Mouse (Mus musculus): Measurements from ENCODE around the gene Dact1. TPM values are rescaled to one million over a fixed set of nuclear protein-coding genes. Genes with fewer than 3 reads are reported as not detected.

The Dact1 gene
- total RNA-seq, 2 experiments from 2014 or later, result 27.1 to 29.6 TPM

DNA sequence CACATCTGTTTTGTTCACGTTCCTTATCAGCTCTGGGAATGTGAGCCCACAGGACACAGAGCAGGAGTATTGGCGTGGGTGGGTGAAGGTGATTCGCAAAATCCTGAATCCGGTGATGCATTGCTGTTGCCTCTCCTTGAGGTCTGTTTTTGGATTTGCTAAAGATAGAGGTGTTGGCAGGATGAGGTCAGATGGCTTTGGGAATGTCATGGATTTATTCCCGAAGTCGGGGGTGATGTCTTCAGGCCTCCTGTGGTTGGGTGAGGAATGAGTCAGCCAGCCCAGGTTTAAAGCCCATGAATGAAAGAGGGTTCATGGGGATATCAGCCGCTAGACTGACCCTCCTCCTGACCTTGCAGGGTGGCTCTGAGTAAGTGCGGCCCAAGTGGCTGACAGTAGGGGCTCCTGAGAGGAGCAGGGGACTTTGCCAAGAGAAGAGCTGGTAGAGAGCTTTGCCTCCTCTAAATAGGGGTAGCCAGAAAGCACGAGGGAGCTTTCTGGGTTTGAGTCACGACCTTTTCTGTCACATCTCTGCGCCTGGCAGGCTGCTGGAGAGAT lies 27.4 kb downstream of the Dact1 start:
- DNase-seq (ENCODE audit: low spot score in 2 of 2), result no peak

GRCm38 (mm10) chr12:71337896-71338463 lies 28.3 kb downstream of the Dact1 start:
- DNase-seq (ENCODE audit: low spot score in 2 of 2), result no peak

GRCm38 (mm10) chr12:71339142-71339848 lies 29.6 kb downstream of the Dact1 start:
- DNase-seq (ENCODE audit: low spot score in 2 of 2), result no peak

- no peak for DNase-seq (ENCODE audit: low spot score in 2 of 2)
These were observed 32.7 kb downstream of the Dact1 start for GRCm38 (mm10) chr12:71342397-71342796.

- DNase-seq (ENCODE audit: low spot score in 2 of 2), result no peak
These were observed 35.8 kb downstream of the Dact1 start for GRCm38 (mm10) chr12:71345471-71345870.

DNA sequence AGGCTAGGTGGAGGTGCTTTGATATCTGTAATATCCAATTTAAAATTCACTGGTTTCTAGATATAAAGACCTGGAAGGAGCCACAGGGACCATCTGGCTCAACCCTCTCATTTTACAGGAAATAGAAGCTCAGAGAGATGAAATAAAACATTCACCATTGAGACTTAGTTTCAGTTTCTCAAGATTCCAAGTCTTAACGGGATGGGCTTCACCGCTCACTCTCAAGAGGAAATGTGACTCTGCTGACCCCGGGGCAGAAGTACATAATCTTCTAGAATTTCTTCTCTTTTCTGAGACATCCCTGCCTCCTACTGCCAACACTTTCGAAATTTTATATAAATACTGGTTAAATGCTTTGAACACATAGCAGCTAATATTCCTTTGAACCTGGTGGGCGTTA lies 36.4 kb downstream of the Dact1 start:
- DNase-seq (ENCODE audit: low spot score in 2 of 2), result no peak

DNA sequence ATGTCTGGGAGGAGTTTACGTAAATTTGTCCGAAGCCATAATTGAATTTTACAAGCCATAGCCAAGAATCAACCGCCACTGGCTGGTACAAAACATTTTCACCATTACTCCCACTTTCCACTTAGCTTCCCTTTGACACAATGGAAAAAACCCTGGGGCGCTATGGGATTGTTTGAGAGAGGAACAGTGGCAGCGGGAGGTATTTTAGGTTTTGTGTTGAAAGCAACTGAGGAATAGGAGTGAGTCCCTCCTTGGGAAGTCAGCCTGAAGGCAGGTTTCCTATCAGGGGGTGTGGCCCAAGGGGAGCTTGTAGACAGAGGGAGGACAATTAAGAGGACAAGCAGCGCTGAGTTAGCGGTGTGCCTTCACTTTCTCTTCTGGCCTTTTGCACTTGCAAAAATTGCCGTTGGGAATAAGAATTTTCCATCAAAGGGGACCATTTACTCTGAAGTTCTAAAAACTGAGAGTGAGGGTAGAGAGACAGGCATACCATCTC lies 38.8 kb downstream of the Dact1 start:
- no peak for DNase-seq (ENCODE audit: low spot score in 2 of 2)

GRCm38 (mm10) chr12:71350077-71350476 lies 40.4 kb downstream of the Dact1 start:
- DNase-seq (ENCODE audit: low spot score in 2 of 2), result no peak

DNA sequence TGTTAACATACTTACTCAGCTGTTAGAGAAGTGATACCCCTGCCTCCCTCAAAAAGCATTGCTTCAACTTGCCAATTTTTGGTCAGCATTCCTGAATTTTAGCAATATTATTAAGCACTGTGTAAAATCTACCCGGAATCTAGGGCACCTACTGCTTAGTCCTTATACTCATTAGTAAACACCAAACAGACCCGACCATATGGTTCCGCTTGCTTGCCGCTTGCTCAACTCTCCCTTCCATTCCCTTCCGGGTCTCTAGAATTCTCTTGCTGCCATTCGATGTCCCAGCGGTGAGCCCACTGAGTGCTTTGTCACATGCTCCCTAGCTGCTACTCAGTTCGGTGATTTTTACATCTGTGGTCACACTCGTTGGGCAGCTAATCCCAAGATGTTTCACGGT lies 45.0 kb downstream of the Dact1 start:
- DNase-seq (ENCODE audit: low spot score in 2 of 2), result no peak

DNA sequence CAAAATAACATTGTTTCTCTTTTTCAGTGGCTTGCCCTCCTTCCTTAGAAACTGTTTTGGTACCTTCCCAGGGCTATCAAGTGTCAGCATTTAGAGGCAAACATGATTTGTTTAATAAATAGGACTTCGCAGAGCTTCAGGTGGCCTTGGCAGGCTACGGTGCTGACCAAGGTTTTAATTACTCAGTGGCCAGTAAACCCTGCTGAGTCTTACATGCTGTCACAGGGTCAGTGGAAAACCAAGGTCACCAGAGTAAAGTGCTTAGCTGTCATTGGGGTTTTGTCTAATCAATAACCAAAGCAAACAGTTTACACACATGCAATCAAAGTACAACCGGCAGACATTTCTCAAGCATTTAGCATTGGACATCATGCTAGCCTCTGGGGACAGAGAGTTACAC lies 45.4 kb downstream of the Dact1 start:
- no peak for DNase-seq (ENCODE audit: low spot score in 2 of 2)

DNA sequence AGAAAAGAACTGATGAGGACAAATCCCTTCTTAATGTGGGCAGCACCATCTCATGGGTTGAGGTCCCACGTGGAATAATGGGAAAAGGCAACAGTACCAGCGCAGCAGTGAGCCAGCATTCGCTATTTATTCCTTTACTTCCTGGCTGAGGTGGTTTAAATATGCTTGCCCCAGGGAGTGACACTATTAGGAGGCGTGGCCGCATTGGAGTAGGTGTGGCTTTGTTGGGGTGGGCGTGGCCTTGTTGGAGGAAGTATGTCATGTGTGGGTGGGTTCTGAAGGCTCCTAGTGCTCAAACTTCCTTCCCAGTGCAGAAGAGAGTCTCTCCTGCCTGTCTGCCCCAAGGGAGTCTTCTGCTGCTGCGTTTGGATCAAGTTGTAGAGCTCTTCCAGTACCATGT lies 51.9 kb downstream of the Dact1 start:
- no peak for DNase-seq (ENCODE audit: low spot score in 2 of 2)

DNA sequence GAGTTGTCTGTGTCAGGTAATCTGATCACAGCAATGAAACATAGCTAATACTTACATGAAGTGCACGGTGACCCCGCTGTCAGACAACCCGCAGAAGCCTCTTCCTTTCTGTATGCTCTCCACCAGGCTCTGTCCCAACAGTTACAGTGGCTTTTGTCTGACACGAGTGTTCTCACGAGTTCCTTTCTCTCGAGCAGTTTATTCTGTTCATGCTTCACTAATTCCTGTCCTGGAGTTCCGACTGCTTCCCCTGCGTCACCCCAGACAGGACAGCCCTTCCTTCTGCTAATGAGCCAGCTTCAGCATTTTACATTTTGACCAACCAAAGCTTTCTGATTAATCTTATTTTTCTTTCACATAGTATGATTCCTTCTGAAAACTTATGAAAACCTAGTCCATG lies 52.7 kb downstream of the Dact1 start:
- no peak for DNase-seq (ENCODE audit: low spot score in 2 of 2)

GRCm38 (mm10) chr12:71364106-71364505 lies 54.4 kb downstream of the Dact1 start:
- no peak for DNase-seq (ENCODE audit: low spot score in 2 of 2)

GRCm38 (mm10) chr12:71364531-71364930 lies 54.8 kb downstream of the Dact1 start:
- DNase-seq (ENCODE audit: low spot score in 2 of 2), result no peak

- DNase-seq (ENCODE audit: low spot score in 2 of 2), result no peak
These were observed 55.5 kb downstream of the Dact1 start for GRCm38 (mm10) chr12:71365208-71365607.

- DNase-seq (ENCODE audit: low spot score in 2 of 2), result no peak
These were observed 56.5 kb downstream of the Dact1 start for GRCm38 (mm10) chr12:71366175-71366574.

DNA sequence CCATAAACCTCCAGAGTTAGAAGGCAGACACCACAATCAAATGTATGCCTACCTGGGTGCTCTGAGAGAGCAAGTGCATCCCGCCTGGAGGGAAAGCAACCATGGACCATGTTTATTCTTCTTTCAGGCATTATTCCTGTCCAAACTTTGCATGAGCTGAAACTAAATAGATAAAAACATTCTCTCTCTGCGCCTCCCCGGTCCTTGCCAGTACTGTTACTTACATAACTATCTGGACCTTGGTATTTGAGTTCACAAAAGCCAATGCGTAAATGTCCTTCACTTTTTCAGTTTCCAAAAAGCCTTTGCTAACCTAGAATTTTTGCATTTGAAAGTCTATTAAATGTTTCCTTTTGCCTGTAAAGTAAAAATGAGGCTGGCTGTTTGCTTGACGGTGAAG lies 58.9 kb downstream of the Dact1 start:
- DNase-seq (ENCODE audit: low spot score in 2 of 2), result no peak

Other genes with a start within 250 kb of the Dact1 start
- gene Tomm20l, start 198.5 kb upstream of the Dact1 start, total RNA-seq (2021), result 1 to 10 TPM; 5.3 to 7.3 TPM
- gene Timm9, start 173.2 kb upstream of the Dact1 start, total RNA-seq (2021), result 10 to 100 TPM; 53.4 to 55.1 TPM
- gene 2700049A03Rik, start 173.0 kb upstream of the Dact1 start, total RNA-seq (2021), result 10 to 100 TPM; 13.3 to 15.1 TPM